Mouse (Mus musculus) intestine, embryonic 15.5 days (tissue): ENCODE results near the gene Gm45837. TPM values are rescaled to one million over a fixed set of nuclear protein-coding genes. Genes with fewer than 3 reads are reported as not detected.

ENCODE experiments used
- ATAC-seq: fragments of 200-750 bp; cut with Nextera tagmentation; 2 replicates; pipeline ENCODE4 v1.8.0; 2017; ENCODE audit warnings: moderate TSS enrichment, moderate library complexity
- H3K27ac ChIP-seq: fragments of 300-500 bp; sonication (generic); 2 replicates; pipeline ENCODE4 v1.5.1; 2015; ENCODE audit warnings: mild to moderate bottlenecking, inconsistent platforms
- H3K27me3 ChIP-seq: fragments of 300-500 bp; sonication (generic); replicated peaks from 2 replicates; pipeline ENCODE4 v1.6.1; 2015; ENCODE audit warnings: inconsistent platforms
- H3K36me3 ChIP-seq: fragments of 300-500 bp; sonication (generic); 2 replicates; pipeline ENCODE4 v1.6.1; 2015; ENCODE audit warnings: inconsistent platforms
- H3K4me1 ChIP-seq: fragments of 300-500 bp; sonication (generic); replicated peaks from 2 replicates; pipeline ENCODE4 v1.6.1; 2015; ENCODE audit warnings: inconsistent platforms
- H3K4me2 ChIP-seq: fragments of 300-500 bp; sonication (generic); replicated peaks from 2 replicates; pipeline ENCODE4 v1.6.1; 2015; ENCODE audit warnings: mild to moderate bottlenecking, inconsistent platforms
- H3K4me3 ChIP-seq: fragments of 300-500 bp; sonication (generic); replicated peaks from 2 replicates; pipeline ENCODE4 v1.5.1; 2015; ENCODE audit warnings: inconsistent platforms
- H3K9ac ChIP-seq: fragments of 300-500 bp; sonication (generic); 2 replicates; pipeline ENCODE4 v1.6.1; 2015; ENCODE audit warnings: inconsistent platforms
- H3K9me3 ChIP-seq: fragments of 300-500 bp; sonication (generic); 2 replicates; pipeline ENCODE4 v1.6.1; 2016; ENCODE audit warnings: inconsistent platforms
- WGBS: fragments of 180-500 bp; shearing (Covaris S2); methylation state at CpG from one replicate; pipeline ENCODE4 v1.1.7; 2015; 5-methylcytosine and 5-hydroxymethylcytosine counted together
- polyA plus RNA-seq: library from polyadenylated mRNA; unstranded; fragments of >200 nt; fragmentation: Nextera tagmentation; extraction: Ambion mirVana; gene quantifications from 2 replicates; pipeline ENCODE4 v1.2.1, GENCODE M21; 2015

The Gm45837 gene
- 3.5 and 5.7 TPM in 2 replicates for polyA plus RNA-seq

DNA sequence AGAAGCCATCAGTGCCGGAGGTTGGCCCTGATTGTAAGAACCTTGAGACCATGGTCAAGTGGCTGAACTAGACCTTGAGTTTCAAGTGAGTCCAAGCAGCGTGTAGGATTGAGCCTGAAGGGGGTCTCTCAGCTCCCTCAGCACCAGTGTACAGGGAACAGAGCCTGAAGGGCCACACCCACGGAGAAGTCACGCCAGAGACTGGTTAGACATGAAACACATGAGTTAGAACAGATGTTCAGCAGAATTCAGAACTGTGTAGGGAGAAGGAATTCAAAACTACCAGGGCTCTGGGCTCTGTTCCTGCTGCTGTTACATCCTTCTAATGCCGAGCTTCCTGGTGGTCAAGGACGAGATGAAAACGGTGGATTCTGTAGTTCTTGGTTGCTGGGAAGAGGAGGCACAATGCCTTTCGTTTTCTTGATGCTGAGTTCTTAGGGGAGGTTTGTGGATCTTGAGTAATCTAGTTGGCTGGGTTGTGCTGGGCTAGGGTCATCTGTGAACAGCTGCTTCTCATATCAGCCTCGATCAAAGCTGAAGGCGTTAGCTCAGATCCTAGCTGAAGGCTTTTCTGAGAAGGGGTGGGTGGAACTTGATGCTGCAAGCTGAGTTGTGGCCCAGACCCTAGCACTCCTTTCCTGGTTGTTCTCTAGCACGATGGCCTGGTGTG, at the start of gene Gm45837:
Gm45837 (plus strand) TSS at position 620 of the 670 bp plus-strand sequence.
- 71% methylated on average over 11 of the region's 11 CpGs for WGBS
- no peak for ATAC-seq
- no peaks in the 10 kb centered on the region for H3K9me3 ChIP-seq
- H3K4me2 ChIP-seq = no peak within 1 kb of the TSS
- H3K9ac ChIP-seq = no peak within 1 kb of the TSS
- no peaks in the 10 kb centered on the region for H3K27me3 ChIP-seq
- no peak within 1 kb of the TSS for H3K27ac ChIP-seq
- no peak within 1 kb of the TSS for H3K4me3 ChIP-seq
- H3K36me3 ChIP-seq = peaks cover 26% of the 10 kb centered on the region
- peaks cover 11% of the 10 kb centered on the region for H3K4me1 ChIP-seq

DNA sequence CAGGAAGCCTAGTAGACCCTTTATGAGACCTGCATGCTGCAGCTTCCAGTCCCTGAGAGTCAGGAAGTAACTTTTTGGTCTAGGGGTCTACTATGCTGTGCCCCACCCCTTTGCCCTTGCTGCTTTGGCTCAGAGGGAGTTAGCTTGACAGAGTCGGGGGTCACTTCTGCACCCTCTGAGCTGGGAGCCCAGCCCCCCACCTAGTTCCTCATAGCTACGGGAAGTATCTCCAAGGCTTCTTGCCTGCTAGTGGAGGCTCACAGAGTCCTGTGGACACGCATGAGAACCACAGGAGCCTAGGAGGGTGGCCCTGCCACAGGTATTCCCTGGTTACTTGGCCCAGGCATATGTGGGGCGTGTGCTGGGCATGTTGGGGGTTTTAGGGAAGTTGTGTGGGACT, 49.7 kb upstream of the Gm45837 start:
- Histone ChIP-seq H3K9me3 (no peaks in the 10 kb centered on the region), H3K27ac (no peak overlapping the region), H3K36me3 (no peaks in the 10 kb centered on the region), H3K27me3 (no peaks in the 10 kb centered on the region), H3K9ac (no peak overlapping the region), H3K4me2 (no peak overlapping the region), H3K4me3 (no peak overlapping the region), H3K4me1 (peaks cover 18% of the 10 kb centered on the region)
- ATAC-seq = no peak
- WGBS = 75% methylated on average over 4 of the region's 4 CpGs

- 40% methylated on average over 4 of the region's 4 CpGs for WGBS
- Histone ChIP-seq H3K9ac (no peak overlapping the region), H3K4me2 (no peak overlapping the region; the same call in 1 of the 2 replicates)
These were observed 48.9 kb upstream of the Gm45837 start for GRCm38 (mm10) chr7:101361767-101362166.

DNA sequence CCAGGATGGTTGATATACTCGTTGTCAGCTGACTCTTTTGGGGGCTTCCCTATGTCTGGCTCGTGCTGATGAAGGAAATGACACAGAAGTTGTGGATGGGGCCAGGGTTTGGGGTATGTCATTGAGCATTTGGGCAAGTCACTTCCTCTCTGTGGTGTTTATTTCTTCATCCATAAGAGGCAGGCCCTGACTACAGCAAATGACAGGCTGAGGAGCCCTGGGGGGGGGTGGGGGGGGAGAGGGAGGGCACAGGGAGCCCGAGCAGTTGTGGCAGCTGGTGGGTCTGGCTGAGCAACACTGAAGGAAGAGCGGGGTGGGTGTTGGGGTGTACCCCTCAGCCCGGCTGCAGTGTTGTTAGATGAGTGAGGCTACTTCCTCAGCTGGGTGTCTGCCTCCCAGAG, 47.9 kb upstream of the Gm45837 start:
- Histone ChIP-seq H3K9ac (no peak overlapping the region), H3K4me3 (no peak overlapping the region), H3K36me3 (no peaks in the 10 kb centered on the region), H3K9me3 (no peaks in the 10 kb centered on the region), H3K4me2 (no peak overlapping the region), H3K27ac (no peak overlapping the region), H3K4me1 (peaks cover 10% of the 10 kb centered on the region), H3K27me3 (no peaks in the 10 kb centered on the region)
- no peak for ATAC-seq
- WGBS = 72% methylated on average over 5 of the region's 5 CpGs

More at GRCm38 (mm10) chr7:101361767-101362166, 48.9 kb upstream of the Gm45837 start:
- peak; percentile 52 for ATAC-seq
- Histone ChIP-seq H3K36me3 (no peaks in the 10 kb centered on the region), H3K4me3 (no peak overlapping the region), H3K27me3 (no peaks in the 10 kb centered on the region), H3K9me3 (no peaks in the 10 kb centered on the region), H3K4me1 (peaks cover 18% of the 10 kb centered on the region), H3K27ac (no peak overlapping the region)

GRCm38 (mm10) chr7:101363914-101364313, 46.8 kb upstream of the Gm45837 start:
- Histone ChIP-seq H3K4me3 (no peak overlapping the region), H3K36me3 (no peaks in the 10 kb centered on the region), H3K27me3 (no peaks in the 10 kb centered on the region), H3K9me3 (no peaks in the 10 kb centered on the region), H3K4me2 (no peak overlapping the region), H3K9ac (no peak overlapping the region), H3K27ac (no peak overlapping the region), H3K4me1 (peaks cover 10% of the 10 kb centered on the region)
- no peak for ATAC-seq
- 78% methylated on average over 5 of the region's 5 CpGs for WGBS

DNA sequence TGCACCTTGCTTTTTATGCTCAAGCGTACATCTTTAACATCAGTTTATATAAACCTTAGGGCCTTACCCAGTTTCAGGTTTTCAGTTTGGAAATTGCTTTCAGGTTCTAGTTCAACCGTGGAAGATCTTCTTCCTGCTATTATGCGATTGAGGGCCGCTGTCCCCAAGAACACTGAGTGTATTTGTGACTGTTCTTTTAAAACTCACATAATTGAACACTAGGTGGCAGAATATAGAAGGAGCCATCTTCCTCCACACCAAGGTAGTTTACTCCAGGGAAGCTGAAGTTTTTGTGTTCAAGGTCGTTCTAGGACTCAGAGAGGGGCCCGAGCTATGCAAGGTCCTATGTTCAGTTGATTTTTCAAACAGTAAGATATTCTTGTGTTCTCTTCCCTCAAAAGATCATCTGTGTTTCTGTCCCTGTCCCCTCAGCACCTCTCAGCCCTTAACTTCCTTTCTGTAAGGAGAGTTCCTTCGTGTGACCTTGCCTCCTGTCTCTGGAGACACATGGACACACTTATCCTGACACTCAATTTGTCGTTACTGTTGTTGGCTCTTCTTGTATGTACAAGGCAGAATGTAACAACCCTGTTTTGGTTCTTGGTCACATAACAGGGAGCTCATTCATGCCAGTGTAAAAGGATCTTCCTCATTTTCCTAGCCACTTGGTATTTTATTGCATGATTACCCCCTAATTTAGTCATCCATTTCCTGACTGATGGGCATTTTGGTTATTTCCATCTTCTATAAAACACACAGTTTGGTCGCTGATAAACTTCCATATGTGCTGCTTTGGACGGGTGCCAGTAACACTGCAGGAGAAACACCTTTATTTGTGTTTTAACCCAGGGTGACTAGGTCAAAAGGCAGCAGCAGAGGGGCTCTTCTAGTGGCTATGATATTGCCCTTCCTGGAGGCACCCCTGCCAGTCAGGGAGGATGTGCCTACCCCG, 42.5 kb upstream of the Gm45837 start:
- H3K4me2 ChIP-seq = no peak overlapping the region
- H3K27ac ChIP-seq = no peak overlapping the region
- H3K27me3 ChIP-seq = no peaks in the 10 kb centered on the region
- ATAC-seq = peak; percentile 44
- 0 out of 2 replicates have a peak, but pooled peaks cover 4% of the 10 kb centered on the region for H3K4me1 ChIP-seq
- 51% methylated on average over 11 of the region's 11 CpGs for WGBS
- no peak overlapping the region for H3K4me3 ChIP-seq
- H3K9me3 ChIP-seq = no peaks in the 10 kb centered on the region
- no peaks in the 10 kb centered on the region for H3K36me3 ChIP-seq
- H3K9ac ChIP-seq = no peak overlapping the region

DNA sequence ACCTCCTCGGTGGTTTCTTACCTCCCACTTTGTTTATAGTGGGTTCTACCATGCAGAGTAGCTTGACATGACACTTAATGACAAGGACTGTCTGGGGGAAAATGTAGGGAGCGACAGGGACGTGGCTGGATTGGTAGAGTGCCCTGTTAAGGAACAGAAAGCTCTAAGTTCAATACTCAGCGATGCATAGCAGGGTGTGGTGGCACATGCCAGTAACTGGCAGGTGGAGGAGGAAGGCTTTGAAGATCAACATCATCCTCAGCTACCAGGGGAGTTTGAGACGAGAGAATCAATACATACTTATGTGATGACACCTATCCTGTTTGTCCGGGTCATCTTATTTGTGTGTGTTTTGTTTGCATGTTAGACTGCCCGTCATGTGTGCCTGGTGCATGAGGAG, 41.0 kb upstream of the Gm45837 start:
- H3K4me2 ChIP-seq = no peak overlapping the region
- H3K27ac ChIP-seq = no peak overlapping the region
- no peak overlapping the region for H3K4me3 ChIP-seq
- ATAC-seq = no peak
- no peaks in the 10 kb centered on the region for H3K27me3 ChIP-seq
- H3K4me1 ChIP-seq = 0 out of 2 replicates have a peak, but pooled peaks cover 4% of the 10 kb centered on the region
- H3K9me3 ChIP-seq = no peaks in the 10 kb centered on the region
- no peak overlapping the region for H3K9ac ChIP-seq
- 75% methylated on average over 7 of the region's 7 CpGs for WGBS
- H3K36me3 ChIP-seq = no peaks in the 10 kb centered on the region

DNA sequence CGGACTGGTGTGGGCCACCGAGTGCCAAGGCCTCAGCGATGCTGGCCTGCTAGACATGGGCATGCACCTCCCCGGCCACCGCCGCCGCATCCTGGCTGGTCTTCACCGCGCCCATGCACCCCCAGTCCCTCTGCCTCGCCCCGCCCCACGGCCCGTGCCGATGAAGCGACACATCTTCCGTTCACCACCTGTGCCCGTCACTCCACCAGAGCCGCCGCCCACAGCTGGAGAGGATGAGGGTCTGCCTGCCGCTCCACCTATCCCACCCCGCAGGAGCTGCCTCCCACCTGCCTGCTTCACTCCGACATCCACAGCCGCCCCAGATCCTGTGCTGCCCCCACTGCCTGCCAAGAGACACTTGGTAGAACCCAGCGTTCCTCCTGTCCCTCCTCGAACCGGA, 37.6 kb upstream of the Gm45837 start:
- Histone ChIP-seq H3K4me3 (no peak overlapping the region), H3K36me3 (no peaks in the 10 kb centered on the region), H3K27ac (no peak overlapping the region), H3K4me1 (peaks cover 18% of the 10 kb centered on the region), H3K9me3 (no peaks in the 10 kb centered on the region), H3K4me2 (no peak overlapping the region), H3K9ac (no peak overlapping the region), H3K27me3 (no peaks in the 10 kb centered on the region)
- 79% methylated on average over 26 of the region's 26 CpGs for WGBS
- ATAC-seq = no peak

- Histone ChIP-seq H3K4me2 (no peak overlapping the region), H3K4me1 (peaks cover 22% of the 10 kb centered on the region), H3K27ac (no peak overlapping the region), H3K4me3 (no peak overlapping the region), H3K9ac (no peak overlapping the region), H3K36me3 (no peaks in the 10 kb centered on the region), H3K27me3 (no peaks in the 10 kb centered on the region), H3K9me3 (no peaks in the 10 kb centered on the region)
- no peak for ATAC-seq
These were observed 36.5 kb upstream of the Gm45837 start for GRCm38 (mm10) chr7:101374155-101374554.

- no peaks in the 10 kb centered on the region for H3K9me3 ChIP-seq
- H3K27me3 ChIP-seq = no peaks in the 10 kb centered on the region
- H3K4me2 ChIP-seq = no peak overlapping the region
- ATAC-seq = no peak
- peaks cover 30% of the 10 kb centered on the region for H3K4me1 ChIP-seq
- peak overlapping the region; percentile 81; the same call in 1 of the 2 replicates for H3K27ac ChIP-seq
- no peak overlapping the region for H3K4me3 ChIP-seq
- no peak overlapping the region for H3K9ac ChIP-seq
- 75% methylated on average over 10 of the region's 10 CpGs for WGBS
- H3K36me3 ChIP-seq = no peaks in the 10 kb centered on the region
These were observed 33.9 kb upstream of the Gm45837 start for GRCm38 (mm10) chr7:101376701-101377340.

GRCm38 (mm10) chr7:101377741-101378262, 32.9 kb upstream of the Gm45837 start:
- Histone ChIP-seq H3K9ac (peak overlapping the region; percentile 53; the same call in 1 of the 2 replicates), H3K27ac (peak overlapping the region; percentile 81), H3K4me2 (peak overlapping the region; percentile 62), H3K4me1 (peaks cover 34% of the 10 kb centered on the region), H3K36me3 (no peaks in the 10 kb centered on the region), H3K27me3 (no peaks in the 10 kb centered on the region), H3K4me3 (peak overlapping the region; percentile 30), H3K9me3 (no peaks in the 10 kb centered on the region)
- WGBS = 9% methylated on average over 7 of the region's 7 CpGs
- peak; percentile 95 for ATAC-seq

DNA sequence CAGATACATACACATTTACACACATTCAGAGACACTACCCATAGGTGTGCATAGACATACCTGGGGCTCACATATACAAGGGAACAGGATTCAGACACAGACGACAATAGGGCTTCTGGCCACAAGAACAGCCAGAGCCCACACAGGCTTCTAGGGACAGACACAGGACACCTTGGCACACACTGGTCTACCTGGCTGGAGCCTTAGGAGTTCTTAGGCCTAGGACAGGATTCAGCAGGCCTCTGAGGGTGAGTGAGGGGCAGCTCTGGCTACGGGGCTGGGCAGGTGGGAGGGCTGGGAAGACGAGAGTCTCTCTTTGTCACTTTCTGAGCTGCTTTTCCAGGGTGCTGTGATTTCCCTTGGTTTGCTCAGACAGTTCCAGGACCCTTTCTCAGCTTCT, 32.4 kb upstream of the Gm45837 start:
- WGBS = 47% methylated on average over 3 of the region's 3 CpGs

More for the DNA sequence above, 32.4 kb upstream of the Gm45837 start:
- Histone ChIP-seq H3K27ac (peak overlapping the region; percentile 81), H3K36me3 (no peaks in the 10 kb centered on the region), H3K9me3 (no peaks in the 10 kb centered on the region), H3K27me3 (no peaks in the 10 kb centered on the region), H3K9ac (peak overlapping the region; percentile 53), H3K4me3 (peak overlapping the region; percentile 30), H3K4me2 (peak overlapping the region; percentile 62), H3K4me1 (peaks cover 34% of the 10 kb centered on the region)
- ATAC-seq = no peak
